In genomic region chr3:127451741-127452140, GRCm38 (mm10) we compare ENCODE assay signal across 16 mouse cellular contexts. TPM values are rescaled to one million over a fixed set of nuclear protein-coding genes. Genes with fewer than 3 reads are reported as not detected.
A peak's percentile ranks its signal among the peaks of the same experiment; 100 is the strongest.
DNase-seq lines count a peak whose midpoint lies in the region; ATAC-seq and TF ChIP-seq lines count a peak whose summit lies in the region.
"Had no signal": no experiment of that assay in that cellular context is flagged by ENCODE, and none has a peak within 500 bp of the region (broad histone marks: within the 10 kb centered on the region; RNA-seq: fewer than 3 reads in every experiment).

No protein-coding gene starts in this region.

- DNase-seq in heart, adult 11 months = peak; percentile 68
- DNase-seq in heart, postnatal 10 days = no peak
- DNase-seq in heart, postnatal 4 days = no peak
- DNase-seq in lung, adult 2 months = no peak
- DNase-seq in embryo, embryonic 10.5 days (ENCODE audit: low spot score) = no peak
- DNase-seq: gastrocnemius, postnatal 25 days; kidney, adult 11 months had no signal

- TF ChIP-seq CTCF in lung, adult 2 months (IDR thresholded peaks at IDR 0.05; ENCODE audit: insufficient read depth, low read length) = no peak

- H3K9me3 ChIP-seq in heart, embryonic 14.5 days (ENCODE audit: control insufficient read depth, low read length) = no peaks in the 10 kb centered on the region
- H3K9me3 ChIP-seq in lung, embryonic 16.5 days (ENCODE audit: control insufficient read depth, low read length) = no peaks in the 10 kb centered on the region
- H3K9me3 ChIP-seq: kidney, embryonic 15.5 days; megakaryocyte, embryonic 14.5 days; midbrain, embryonic 12.5 days; neural tube, embryonic 12.5 days had no signal

- H3K4me2 ChIP-seq in heart, embryonic 14.5 days (ENCODE audit: low read length) = peak overlapping the region; percentile 29
- H3K4me2 ChIP-seq in lung, embryonic 16.5 days (ENCODE audit: low read depth, low read length) = no peak overlapping the region
- H3K4me2 ChIP-seq: hindbrain, embryonic 14.5 days; kidney, embryonic 15.5 days; midbrain, embryonic 12.5 days; neural tube, embryonic 12.5 days had no signal

- H3K4me3 ChIP-seq in heart, embryonic 14.5 days (ENCODE audit: control insufficient read depth in 1 of 2, insufficient read depth in 1 of 2, low read depth in 1 of 2, low read length in 2 of 2) = no peak overlapping the region
- no peak overlapping the region for H3K4me3 ChIP-seq in lung, embryonic 16.5 days (ENCODE audit: low read length)
- no peak overlapping the region for H3K4me3 ChIP-seq in lung, adult 2 months (replicated peaks; ENCODE audit: extremely low read depth, low read depth, low read length)
- H3K4me3 ChIP-seq: kidney, embryonic 15.5 days; megakaryocyte, embryonic 14.5 days; midbrain, embryonic 12.5 days; myocyte; neural tube, embryonic 12.5 days had no signal

- no peaks in the 10 kb centered on the region for H3K36me3 ChIP-seq in heart, embryonic 14.5 days (ENCODE audit: control insufficient read depth, insufficient read depth, low read length)
- H3K36me3 ChIP-seq in lung, embryonic 16.5 days (ENCODE audit: control insufficient read depth, insufficient read depth, low read length) = no peaks in the 10 kb centered on the region
- H3K36me3 ChIP-seq: kidney, embryonic 15.5 days; midbrain, embryonic 12.5 days; neural tube, embryonic 12.5 days had no signal

- peaks cover 0 to 6% of the 10 kb centered on the region in 2 experiments; a peak in 1 of 4 replicates for H3K4me1 ChIP-seq in heart, embryonic 14.5 days (ENCODE audit: control insufficient read depth in 2 of 2, insufficient read depth in 2 of 2, low read length in 2 of 2)
- no peaks in the 10 kb centered on the region for H3K4me1 ChIP-seq in lung, embryonic 16.5 days (replicated peaks; ENCODE audit: control insufficient read depth, insufficient read depth, low read length)
- H3K4me1 ChIP-seq in lung, adult 2 months (ENCODE audit: control insufficient read depth, insufficient read depth, low read length) = no peaks in the 10 kb centered on the region
- H3K4me1 ChIP-seq: kidney, embryonic 15.5 days; megakaryocyte, embryonic 14.5 days; midbrain, embryonic 12.5 days; neural tube, embryonic 12.5 days had no signal

- WGBS in heart, embryonic 14.5 days = 33% methylated on average over 9 of the region's 9 CpGs
- WGBS in lung, embryonic 16.5 days = 37% methylated on average over 9 of the region's 9 CpGs
- 55% methylated on average over 9 of the region's 9 CpGs for WGBS in lung, adult 2 months

- no peaks in the 10 kb centered on the region for H3K27me3 ChIP-seq in heart, embryonic 14.5 days (ENCODE audit: control insufficient read depth, insufficient read depth, low read length)
- no peaks in the 10 kb centered on the region for H3K27me3 ChIP-seq in lung, embryonic 16.5 days (ENCODE audit: control insufficient read depth, insufficient read depth, low read depth, low read length)
- H3K27me3 ChIP-seq: kidney, embryonic 15.5 days; neural tube, embryonic 12.5 days had no signal

- intact Hi-C loops in heart, postnatal 10 days (cut with DNase I) = loop anchor here (2.0 to 5.0 kb wide), 3 partner anchors 46 to 129 kb away; partner anchors contain the start of gene Ank2

- H3K27ac ChIP-seq in heart, embryonic 14.5 days (replicated peaks in 1 of 2; ENCODE audit: control insufficient read depth in 1 of 2, insufficient read depth in 1 of 2, low read depth in 2 of 2, low read length in 2 of 2) = no peak overlapping the region
- H3K27ac ChIP-seq in lung, embryonic 16.5 days (ENCODE audit: low read length) = no peak overlapping the region
- H3K27ac ChIP-seq: hindbrain, embryonic 14.5 days; kidney, embryonic 15.5 days; midbrain, embryonic 12.5 days; neural tube, embryonic 12.5 days had no signal

- TF ChIP-seq POLR2A in lung, adult 2 months (IDR thresholded peaks at IDR 0.05; ENCODE audit: borderline replicate concordance, extremely low read depth, low read depth, low read length) = no peak

- ATAC-seq in heart, embryonic 14.5 days (ENCODE audit: insufficient number of reproducible peaks, insufficient read depth, low FRiP score, low read depth) = no peak
- ATAC-seq in lung, embryonic 16.5 days (ENCODE audit: low read depth) = peak; percentile 41; the same call in 1 of the 2 replicates
- ATAC-seq: lung, postnatal 0 days had no signal

- no peak overlapping the region; the same call in 1 of the 2 replicates for H3K9ac ChIP-seq in heart, embryonic 14.5 days (ENCODE audit: low read length)
- no peak overlapping the region for H3K9ac ChIP-seq in lung, embryonic 16.5 days (ENCODE audit: low read length)
- H3K9ac ChIP-seq: hindbrain, embryonic 14.5 days; kidney, embryonic 15.5 days; midbrain, embryonic 12.5 days; neural tube, embryonic 12.5 days had no signal

RNA-seq across cellular contexts. Expression of gene Ank2, which starts 47.4 kb away (rescaled TPM):
- 100 to 1,000 TPM; 289 to 290 TPM for total RNA-seq in heart, postnatal 10 days (2021)
- 49.4 and 49.5 TPM in 2 replicates for polyA plus RNA-seq in heart, embryonic 14.5 days (2014; fragmentation: Nextera tagmentation; extraction: Ambion mirVana)
- total RNA-seq in heart, postnatal 4 days (2021) = 100 to 1,000 TPM; 223 to 230 TPM
- 10.3 and 11.3 TPM in 2 replicates for polyA plus RNA-seq in lung, embryonic 16.5 days (2015; fragmentation: Nextera tagmentation; extraction: Ambion mirVana)
- 2.5 and 5.8 TPM in 2 replicates for polyA plus RNA-seq in lung, adult 2 months (2012; rRNA removed)
